Mouse (Mus musculus): Measurements from ENCODE around the gene Krt88.

Krt88 gene

DNA sequence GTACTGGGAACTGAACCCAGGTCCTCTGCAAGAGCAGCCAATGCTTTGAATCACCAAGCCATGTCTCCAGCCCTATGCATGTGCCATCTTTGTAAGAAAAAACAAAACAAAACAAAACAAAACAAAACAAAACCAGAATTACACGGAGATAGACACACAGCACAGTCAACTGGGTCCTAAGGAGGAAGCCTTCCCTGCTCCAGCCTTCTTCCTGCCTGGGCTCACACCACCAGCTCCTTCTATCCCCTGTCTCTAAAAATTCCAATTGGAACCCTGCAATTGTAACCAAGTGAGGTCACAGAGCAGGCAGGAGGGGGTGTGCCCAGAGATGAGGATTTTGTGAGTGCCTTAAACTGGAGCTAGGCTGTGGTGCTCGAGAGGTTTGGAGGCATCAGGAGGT, at the start of gene Krt88:
Krt88 (plus strand) TSS at position 301 of the 400 bp plus-strand sequence.
- DNase-seq (ENCODE audit: extremely low read depth, low read depth), result no peak

GRCm38 (mm10) chr15:101398269-101398668, 49.3 kb upstream of the Krt88 start:
- no peak for DNase-seq (ENCODE audit: extremely low read depth, low read depth)

GRCm38 (mm10) chr15:101410775-101411174, 36.8 kb upstream of the Krt88 start, which contains the start of gene Krt7:
Gene Krt7 (plus strand): TSS chr15:101411043.
- no peak for DNase-seq (ENCODE audit: extremely low read depth, low read depth)

DNA sequence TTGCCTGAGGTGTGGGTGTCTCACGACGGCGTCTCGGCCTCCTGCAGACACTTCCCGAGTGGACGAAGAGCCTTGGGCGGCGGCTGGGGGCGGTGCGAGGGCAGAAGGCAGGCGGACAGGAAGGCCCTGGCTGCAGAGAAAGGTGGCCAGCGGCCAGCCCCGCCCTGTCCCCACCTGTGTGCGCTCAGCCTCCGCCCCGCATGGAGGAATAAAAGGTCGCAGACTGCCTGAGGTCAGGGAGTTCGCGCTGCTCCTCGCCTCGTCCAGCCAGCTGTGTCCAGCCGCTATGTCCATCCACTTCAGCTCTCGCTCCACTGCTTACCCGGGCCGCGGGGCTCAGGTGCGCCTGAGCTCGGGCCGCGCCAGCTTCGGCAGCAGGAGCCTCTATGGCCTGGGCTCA, 35.4 kb upstream of the Krt88 start:
- no peak for DNase-seq (ENCODE audit: extremely low read depth, low read depth)

DNA sequence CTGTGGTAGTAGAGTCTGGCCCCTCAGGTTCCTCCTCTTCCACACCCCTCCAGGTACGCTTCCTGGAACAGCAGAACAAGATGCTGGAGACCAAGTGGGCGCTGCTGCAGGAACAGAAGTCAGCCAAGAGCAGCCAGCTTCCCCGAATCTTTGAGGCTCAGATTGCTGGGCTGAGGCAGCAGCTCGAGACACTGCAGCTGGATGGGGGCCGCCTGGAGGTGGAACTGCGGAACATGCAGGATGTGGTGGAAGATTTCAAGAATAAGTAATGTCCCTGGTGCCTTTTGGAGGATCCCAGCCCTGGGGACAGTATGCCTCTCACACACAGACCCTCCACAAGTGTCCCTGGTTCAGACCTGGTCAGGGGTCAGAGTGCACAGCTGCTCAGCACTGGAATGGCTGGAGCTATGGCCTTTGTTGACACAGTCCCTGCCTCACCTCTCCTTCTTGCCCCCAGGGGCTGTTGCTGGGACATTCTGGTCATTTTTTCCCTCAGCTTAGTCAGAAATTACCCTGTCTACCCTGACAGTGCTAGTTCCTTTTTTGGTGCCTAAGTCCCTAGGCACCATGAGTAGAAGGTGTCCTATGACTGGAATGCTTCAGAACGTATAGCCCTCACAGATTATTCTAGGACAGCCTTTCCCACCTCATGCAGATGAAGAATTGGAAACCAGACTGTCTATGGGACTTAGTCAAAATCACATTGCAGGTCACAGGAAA, 33.5 kb upstream of the Krt88 start:
- DNase-seq (ENCODE audit: extremely low read depth, low read depth), result no peak

DNA sequence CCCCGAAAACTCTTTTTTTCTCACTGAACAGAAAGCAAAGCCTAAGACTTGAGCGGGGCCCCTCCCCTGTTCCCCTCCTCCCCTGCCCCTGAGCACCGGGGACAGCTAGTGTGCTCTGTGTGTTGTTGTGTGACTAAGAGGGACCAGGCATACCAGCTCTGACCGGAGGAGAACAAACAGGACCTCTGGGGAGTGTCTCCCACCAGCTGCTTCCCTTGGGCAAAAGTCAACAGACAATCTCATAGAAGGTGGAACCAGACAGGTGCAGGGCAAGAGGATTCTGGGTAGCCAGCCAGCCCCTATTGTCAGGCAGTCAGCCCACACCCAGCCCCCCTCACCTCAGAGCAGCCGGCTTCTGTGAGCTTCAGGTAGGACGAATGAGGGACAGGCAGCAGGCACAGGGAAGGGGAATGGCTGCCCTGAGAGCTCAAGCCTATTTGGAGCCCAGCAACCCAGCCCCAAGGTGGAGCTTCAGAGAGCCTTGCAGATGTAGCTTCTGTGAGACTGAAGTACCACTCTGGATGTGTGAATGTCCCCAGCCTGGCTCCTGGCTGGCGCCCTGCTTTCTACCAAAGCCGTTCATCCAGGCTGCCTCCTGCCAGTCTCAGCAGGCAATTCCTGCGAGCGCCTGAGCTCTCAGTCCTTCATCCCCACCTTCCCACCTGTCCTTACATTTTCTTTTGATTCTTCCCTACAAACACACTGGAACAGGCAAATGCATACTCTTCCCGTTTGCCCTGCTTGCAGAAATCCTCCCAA, 32.6 kb upstream of the Krt88 start:
- no peak for DNase-seq (ENCODE audit: extremely low read depth, low read depth)

GRCm38 (mm10) chr15:101418950-101419349, 28.6 kb upstream of the Krt88 start:
- DNase-seq (ENCODE audit: extremely low read depth, low read depth), result no peak

GRCm38 (mm10) chr15:101420903-101421302, 26.6 kb upstream of the Krt88 start:
- DNase-seq (ENCODE audit: extremely low read depth, low read depth), result no peak

DNA sequence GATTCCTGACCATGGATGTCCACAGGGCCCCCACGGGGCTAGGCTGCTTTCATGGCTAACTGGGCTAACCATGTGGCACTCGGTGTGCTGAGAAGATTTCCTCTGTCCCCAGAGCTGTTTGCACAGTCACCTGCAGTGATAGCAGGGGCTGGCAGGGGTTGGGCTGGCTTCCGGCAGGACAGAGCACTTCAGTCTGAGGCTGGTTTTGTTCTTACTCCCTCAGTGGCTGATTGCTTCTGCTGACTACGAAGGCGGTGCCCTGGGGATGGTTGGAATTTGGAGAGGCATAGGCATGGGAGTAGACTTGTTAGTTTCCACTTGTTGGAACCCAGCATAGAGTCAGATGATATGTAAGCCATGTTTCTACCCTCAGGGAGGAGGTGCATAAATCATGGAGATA, 22.6 kb upstream of the Krt88 start:
- no peak for DNase-seq (ENCODE audit: extremely low read depth, low read depth)

- no peak for DNase-seq (ENCODE audit: extremely low read depth, low read depth)
Measured at GRCm38 (mm10) chr15:101436611-101437010, 10.9 kb upstream of the Krt88 start.

DNA sequence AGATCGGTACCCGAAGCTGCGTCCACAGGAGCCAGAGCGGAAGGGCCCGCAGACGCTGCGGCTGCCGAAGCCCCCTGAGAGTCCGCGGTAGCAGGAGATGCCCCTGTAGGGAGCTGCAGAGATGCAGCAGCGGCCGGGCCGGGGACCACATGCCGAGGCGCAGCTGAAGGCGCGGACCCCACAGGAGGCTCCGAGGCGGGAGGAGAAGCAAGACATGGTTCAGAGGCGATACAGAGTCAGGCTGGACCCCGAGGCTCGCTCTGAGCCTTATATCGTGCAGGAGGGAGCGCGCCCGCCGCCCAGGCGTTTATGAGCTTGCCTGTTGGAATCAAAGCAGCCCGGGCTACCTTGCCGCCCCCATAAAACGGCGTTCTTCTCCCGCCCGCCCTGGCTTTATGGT, 9.0 kb upstream of the Krt88 start, which contains the start of gene Krt87:
Krt87 (minus strand) TSS at position 250 of the 400 bp plus-strand sequence.
- no peak for DNase-seq (ENCODE audit: extremely low read depth, low read depth)

GRCm38 (mm10) chr15:101440837-101441236, 6.7 kb upstream of the Krt88 start:
- no peak for DNase-seq (ENCODE audit: extremely low read depth, low read depth)

DNA sequence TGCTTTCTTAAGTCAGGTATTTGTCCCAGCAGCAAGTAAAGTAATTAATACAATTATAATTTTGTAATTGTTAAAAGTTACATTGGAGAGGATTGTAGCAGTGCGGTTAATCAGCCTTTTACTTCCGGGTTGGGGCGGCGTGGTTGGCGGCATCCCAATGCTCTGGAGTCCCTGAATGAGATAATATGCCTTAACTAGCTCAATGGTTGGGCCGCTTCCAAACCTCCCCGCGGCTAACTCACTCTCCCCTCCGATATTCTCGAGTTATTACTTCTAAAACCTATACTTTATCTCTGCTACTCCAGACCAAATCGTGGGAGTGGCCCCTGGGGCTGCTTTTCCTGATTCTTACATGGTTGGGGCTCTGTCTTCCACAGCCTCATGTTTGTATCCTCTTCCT, 972 bp upstream of the Krt88 start:
- peak; percentile 78 for DNase-seq (ENCODE audit: extremely low read depth, low read depth)

- DNase-seq (ENCODE audit: extremely low read depth, low read depth), result peak; percentile 45
Measured at GRCm38 (mm10) chr15:101453093-101453736, 5.7 kb downstream of the Krt88 start.

DNA sequence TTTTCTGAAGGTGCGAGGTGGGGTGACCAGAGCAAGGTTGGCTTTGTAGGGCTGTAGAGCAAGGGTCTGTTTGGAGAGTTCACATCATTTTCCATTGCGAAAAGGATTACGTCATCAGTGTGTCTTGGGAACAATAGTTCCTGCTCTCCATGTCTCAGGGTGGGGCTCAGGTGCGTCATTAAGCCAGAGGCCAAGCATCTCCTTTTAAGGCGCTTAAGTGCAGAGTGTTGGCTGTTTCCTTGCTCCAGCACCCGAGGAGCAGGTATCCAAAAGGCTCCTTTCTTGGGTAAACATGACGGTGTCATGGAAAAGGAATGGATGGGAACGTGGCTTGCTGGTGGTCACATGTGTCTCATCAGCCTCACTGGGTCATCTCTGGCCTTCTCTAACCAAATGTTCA, 7.2 kb downstream of the Krt88 start:
- DNase-seq (ENCODE audit: extremely low read depth, low read depth), result no peak

DNA sequence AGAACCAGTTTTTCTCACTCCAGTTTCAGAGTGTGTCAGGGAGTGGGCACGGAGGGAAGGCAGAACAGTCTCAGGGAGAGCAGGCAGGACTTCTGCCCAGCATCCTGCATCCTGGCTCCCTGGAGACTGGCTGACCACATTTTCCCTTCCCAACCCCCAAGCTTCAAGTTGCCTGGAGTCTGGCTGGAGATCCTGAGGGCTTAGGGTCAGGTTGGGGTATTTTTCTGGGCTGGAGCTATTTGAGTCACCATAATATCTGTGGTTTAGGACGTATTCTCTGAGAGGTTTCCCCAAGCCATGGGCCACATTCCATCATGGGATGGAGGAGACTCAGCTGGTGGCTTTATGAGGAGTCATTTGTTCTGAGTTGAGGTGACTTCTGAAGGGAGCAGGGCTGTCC, 7.7 kb downstream of the Krt88 start:
- no peak for DNase-seq (ENCODE audit: extremely low read depth, low read depth)

- no peak for DNase-seq (ENCODE audit: extremely low read depth, low read depth)
Measured at GRCm38 (mm10) chr15:101455891-101456290, 8.3 kb downstream of the Krt88 start.

- DNase-seq (ENCODE audit: extremely low read depth, low read depth), result no peak
Measured at GRCm38 (mm10) chr15:101458361-101458930, 10.9 kb downstream of the Krt88 start.

DNA sequence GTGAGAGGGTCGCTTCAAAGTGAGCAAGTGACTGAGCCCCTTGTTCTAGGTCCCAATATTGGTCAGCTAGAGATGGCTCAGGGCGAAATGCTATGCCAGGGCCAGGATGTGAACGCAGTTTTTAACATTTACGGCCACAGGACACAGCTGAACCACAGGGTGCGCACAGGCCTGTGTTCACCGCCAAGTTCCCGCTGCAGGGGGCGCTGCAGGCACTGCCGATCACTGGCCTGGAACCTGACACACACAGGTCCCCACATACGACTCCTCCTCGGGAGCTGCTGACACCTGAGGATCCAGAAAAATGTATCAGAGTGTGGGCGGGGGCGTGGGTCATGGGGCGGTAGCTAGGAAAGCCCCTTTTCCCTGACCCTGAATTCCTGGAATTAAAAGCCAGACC, 11.7 kb downstream of the Krt88 start:
- no peak for DNase-seq (ENCODE audit: extremely low read depth, low read depth)

- no peak for DNase-seq (ENCODE audit: extremely low read depth, low read depth)
Measured at GRCm38 (mm10) chr15:101463651-101464050, 16.1 kb downstream of the Krt88 start, which contains the start of gene Krt81. Gene Krt81 (minus strand): TSS chr15:101463751.

- DNase-seq (ENCODE audit: extremely low read depth, low read depth), result no peak
Measured at GRCm38 (mm10) chr15:101469093-101469492, 21.5 kb downstream of the Krt88 start.

All from MEL-GATA-1-ER (cell line).